Mouse (Mus musculus) cerebellum, adult 8-10 months (tissue): ENCODE results near the gene Il17rb.

ENCODE experiments used
- DNase-seq: peaks from one replicate; pipeline ENCODE4 v3.0.0; 2022

The Il17rb gene

DNA sequence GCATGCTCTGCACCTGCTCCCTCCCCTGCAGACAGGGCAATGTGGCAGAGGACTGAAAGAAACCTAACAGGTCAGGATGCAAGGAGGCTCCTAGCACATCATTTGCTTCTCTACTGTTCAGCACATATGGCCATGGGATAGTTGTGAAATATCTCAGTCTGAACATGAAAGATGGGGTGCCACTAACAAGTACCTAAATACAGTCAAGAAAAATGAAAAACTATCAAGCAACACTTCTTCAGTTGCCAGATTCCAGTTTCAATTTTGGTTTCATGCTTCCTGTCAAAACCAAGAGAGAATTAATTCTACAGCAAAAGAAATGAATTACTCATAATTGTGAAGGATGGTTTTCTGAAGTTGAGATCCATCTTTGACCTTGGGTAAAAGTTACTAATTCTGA lies 51.3 kb downstream of the Il17rb start:
- no peak for DNase-seq

- DNase-seq = no peak
These were observed 57.9 kb downstream of the Il17rb start for GRCm38 (mm10) chr14:29950805-29951204.

DNA sequence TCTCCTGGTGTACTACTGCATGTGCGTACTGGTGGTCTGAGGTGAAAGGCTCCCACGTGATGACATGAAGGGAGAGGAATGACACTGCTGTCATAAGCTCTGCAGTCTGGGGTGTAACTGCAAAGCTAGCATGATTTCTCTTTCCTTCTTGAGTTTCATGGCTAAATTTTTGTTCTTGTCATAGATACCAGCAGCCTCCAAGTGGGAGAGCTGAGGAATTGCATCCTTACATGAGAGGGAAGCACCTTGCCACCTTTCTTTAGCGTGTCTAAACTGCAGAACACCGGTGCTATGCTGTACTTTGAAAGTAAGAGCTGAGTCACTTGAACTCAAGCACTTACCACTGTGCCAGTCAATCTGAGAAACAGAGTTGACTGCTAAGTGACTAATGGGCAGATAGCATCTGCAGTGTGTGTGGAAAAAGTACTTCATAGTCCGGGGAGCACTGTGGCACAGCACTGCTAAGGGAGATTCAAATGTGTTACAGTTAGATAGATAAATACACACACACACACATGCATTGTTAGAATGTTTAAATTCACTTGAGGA lies 61.9 kb downstream of the Il17rb start:
- no peak for DNase-seq
